Mouse (Mus musculus) heart, embryonic 15.5 days (tissue): ENCODE results near the gene Mfsd1. TPM values are rescaled to one million over a fixed set of nuclear protein-coding genes. Genes with fewer than 3 reads are reported as not detected.
A peak's percentile ranks its signal among the peaks of the same experiment; 100 is the strongest.

Source experiments
- ATAC-seq: fragments of 200-750 bp; cut with Nextera tagmentation; replicated peaks from 2 replicates; pipeline ENCODE4 v1.8.0; 2017; ENCODE audit warnings: low read depth, moderate TSS enrichment; ENCODE audit not compliant: insufficient number of reproducible peaks, insufficient read depth, low FRiP score
- H3K27ac ChIP-seq: fragments of 300-500 bp; sonication (generic); 2 replicates; pipeline ENCODE4 v1.5.1; 2015; ENCODE audit warnings: mild to moderate bottlenecking, inconsistent platforms
- H3K27me3 ChIP-seq: fragments of 300-500 bp; sonication (generic); 2 replicates; pipeline ENCODE4 v1.6.1; 2015; ENCODE audit warnings: inconsistent platforms
- H3K36me3 ChIP-seq: fragments of 300-500 bp; sonication (generic); 2 replicates; pipeline ENCODE4 v1.6.1; 2015; ENCODE audit warnings: mild to moderate bottlenecking, inconsistent platforms
- H3K4me1 ChIP-seq: fragments of 300-500 bp; sonication (generic); replicated peaks from 2 replicates; pipeline ENCODE4 v1.6.1; 2015; ENCODE audit warnings: inconsistent platforms
- H3K4me2 ChIP-seq: fragments of 300-500 bp; sonication (generic); 2 replicates; pipeline ENCODE4 v1.6.1; 2015; ENCODE audit warnings: inconsistent platforms, mild to moderate bottlenecking, moderate library complexity
- H3K4me3 ChIP-seq: fragments of 300-500 bp; sonication (generic); 2 replicates; pipeline ENCODE4 v1.5.1; 2015; ENCODE audit warnings: mild to moderate bottlenecking, inconsistent platforms
- H3K9ac ChIP-seq: fragments of 300-500 bp; sonication (generic); 2 replicates; pipeline ENCODE4 v1.6.1; 2015; ENCODE audit warnings: mild to moderate bottlenecking, inconsistent platforms
- H3K9me3 ChIP-seq: fragments of 300-500 bp; sonication (generic); replicated peaks from 2 replicates; pipeline ENCODE4 v1.6.1; 2016; ENCODE audit warnings: inconsistent platforms
- WGBS: fragments of 180-500 bp; shearing (Covaris S2); methylation state at CpG from one replicate; pipeline ENCODE4 v1.1.7; 2015; ENCODE audit warnings: mixed read lengths; 5-methylcytosine and 5-hydroxymethylcytosine counted together
- polyA plus RNA-seq: library from polyadenylated mRNA; unstranded; fragments of >200 nt; fragmentation: Nextera tagmentation; extraction: Ambion mirVana; gene quantifications from 2 replicates; pipeline ENCODE4 v1.2.1, GENCODE M21; 2015

Mfsd1 gene
- polyA plus RNA-seq, 1 experiment from 2014 or later = 33.1 TPM

- 17% methylated on average over 17 of the region's 17 CpGs for WGBS
- H3K27me3 ChIP-seq = peaks cover 9% of the 10 kb centered on the region; the same call in 1 of the 2 replicates
- peak; percentile 79 for ATAC-seq
- no peak overlapping the region for H3K4me3 ChIP-seq
- peak overlapping the region; percentile 11; the same call in 1 of the 2 replicates for H3K4me2 ChIP-seq
- no peak overlapping the region for H3K9ac ChIP-seq
- H3K36me3 ChIP-seq = no peaks in the 10 kb centered on the region
- peak overlapping the region; percentile 19; the same call in 1 of the 2 replicates for H3K27ac ChIP-seq
- H3K4me1 ChIP-seq = no peaks in the 10 kb centered on the region
- no peaks in the 10 kb centered on the region for H3K9me3 ChIP-seq
Measured at GRCm38 (mm10) chr3:67568015-67568618, 14.4 kb upstream of the Mfsd1 start.

GRCm38 (mm10) chr3:67572918-67573317 is 9.6 kb upstream of the Mfsd1 start:
- no peak overlapping the region for H3K27ac ChIP-seq
- 59% methylated on average over 4 of the region's 4 CpGs for WGBS
- no peak overlapping the region for H3K9ac ChIP-seq
- no peaks in the 10 kb centered on the region for H3K9me3 ChIP-seq
- ATAC-seq = no peak
- no peaks in the 10 kb centered on the region for H3K4me1 ChIP-seq
- no peak overlapping the region for H3K4me2 ChIP-seq
- H3K4me3 ChIP-seq = no peak overlapping the region
- no peaks in the 10 kb centered on the region for H3K36me3 ChIP-seq
- peaks cover 27% of the 10 kb centered on the region for H3K27me3 ChIP-seq

- WGBS = 5% methylated on average over 1 of the region's 1 CpGs
- no peak for ATAC-seq
- H3K27me3 ChIP-seq = peaks cover 27% of the 10 kb centered on the region
Measured at GRCm38 (mm10) chr3:67573523-67573922, 9.0 kb upstream of the Mfsd1 start.

GRCm38 (mm10) chr3:67576248-67576647 is 6.3 kb upstream of the Mfsd1 start:
- no peak overlapping the region for H3K4me2 ChIP-seq
- H3K4me1 ChIP-seq = no peaks in the 10 kb centered on the region
- 82% methylated on average over 2 of the region's 2 CpGs for WGBS
- H3K36me3 ChIP-seq = no peaks in the 10 kb centered on the region
- H3K9me3 ChIP-seq = no peaks in the 10 kb centered on the region
- peaks cover 19% of the 10 kb centered on the region for H3K27me3 ChIP-seq
- no peak for ATAC-seq
- H3K27ac ChIP-seq = no peak overlapping the region
- H3K9ac ChIP-seq = no peak overlapping the region
- H3K4me3 ChIP-seq = no peak overlapping the region

More at GRCm38 (mm10) chr3:67573523-67573922, 9.0 kb upstream of the Mfsd1 start:
- H3K4me1 ChIP-seq = no peaks in the 10 kb centered on the region
- no peak overlapping the region for H3K4me2 ChIP-seq
- no peak overlapping the region for H3K9ac ChIP-seq
- H3K4me3 ChIP-seq = no peak overlapping the region
- no peaks in the 10 kb centered on the region for H3K36me3 ChIP-seq
- no peak overlapping the region for H3K27ac ChIP-seq
- no peaks in the 10 kb centered on the region for H3K9me3 ChIP-seq

GRCm38 (mm10) chr3:67576724-67577123 is 5.8 kb upstream of the Mfsd1 start:
- peaks cover 18% of the 10 kb centered on the region for H3K27me3 ChIP-seq
- 74% methylated on average over 6 of the region's 6 CpGs for WGBS
- H3K36me3 ChIP-seq = no peaks in the 10 kb centered on the region
- no peaks in the 10 kb centered on the region for H3K9me3 ChIP-seq
- no peak overlapping the region for H3K4me2 ChIP-seq
- H3K9ac ChIP-seq = no peak overlapping the region
- ATAC-seq = no peak
- no peaks in the 10 kb centered on the region for H3K4me1 ChIP-seq
- no peak overlapping the region for H3K27ac ChIP-seq
- no peak overlapping the region for H3K4me3 ChIP-seq

- H3K9me3 ChIP-seq = no peaks in the 10 kb centered on the region
- ATAC-seq = no peak
- 14% methylated on average over 16 of the region's 16 CpGs for WGBS
Measured at GRCm38 (mm10) chr3:67583125-67583845, 744 bp downstream of the Mfsd1 start.

GRCm38 (mm10) chr3:67583846-67584186 is 1.3 kb downstream of the Mfsd1 start:
- peaks cover 12% of the 10 kb centered on the region; the same call in 1 of the 2 replicates for H3K36me3 ChIP-seq
- ATAC-seq = no peak
- H3K27ac ChIP-seq = no peak overlapping the region
- WGBS = 75% methylated on average over 6 of the region's 6 CpGs
- no peak overlapping the region for H3K9ac ChIP-seq
- no peaks in the 10 kb centered on the region; the same call in 1 of the 2 replicates for H3K27me3 ChIP-seq
- H3K9me3 ChIP-seq = no peaks in the 10 kb centered on the region
- H3K4me1 ChIP-seq = peaks cover 4% of the 10 kb centered on the region; the same call in 1 of the 2 replicates
- peak overlapping the region; percentile 87 for H3K4me2 ChIP-seq
- peak overlapping the region; percentile 81 for H3K4me3 ChIP-seq

More at GRCm38 (mm10) chr3:67583125-67583845, 744 bp downstream of the Mfsd1 start:
- H3K36me3 ChIP-seq = peaks cover 12% of the 10 kb centered on the region; the same call in 1 of the 2 replicates
- H3K4me3 ChIP-seq = peak overlapping the region; percentile 81
- peak overlapping the region; percentile 87 for H3K4me2 ChIP-seq
- H3K9ac ChIP-seq = peak overlapping the region; percentile 71
- no peaks in the 10 kb centered on the region; the same call in 1 of the 2 replicates for H3K27me3 ChIP-seq
- H3K4me1 ChIP-seq = peaks cover 4% of the 10 kb centered on the region; the same call in 1 of the 2 replicates
- peak overlapping the region; percentile 70 for H3K27ac ChIP-seq

GRCm38 (mm10) chr3:67586511-67586910 is 4.0 kb downstream of the Mfsd1 start:
- Histone ChIP-seq H3K36me3 (peaks cover 30% of the 10 kb centered on the region), H3K4me2 (no peak overlapping the region), H3K9ac (no peak overlapping the region), H3K27ac (no peak overlapping the region), H3K4me3 (no peak overlapping the region), H3K27me3 (no peaks in the 10 kb centered on the region; the same call in 1 of the 2 replicates), H3K4me1 (peaks cover 4% of the 10 kb centered on the region; the same call in 1 of the 2 replicates), H3K9me3 (no peaks in the 10 kb centered on the region)
- ATAC-seq = no peak
- WGBS = 86% methylated on average over 2 of the region's 2 CpGs

GRCm38 (mm10) chr3:67587430-67587829 is 4.9 kb downstream of the Mfsd1 start:
- H3K27ac ChIP-seq = no peak overlapping the region
- H3K27me3 ChIP-seq = no peaks in the 10 kb centered on the region
- no peak overlapping the region for H3K4me2 ChIP-seq
- 77% methylated on average over 9 of the region's 9 CpGs for WGBS
- no peak overlapping the region for H3K4me3 ChIP-seq
- no peaks in the 10 kb centered on the region for H3K9me3 ChIP-seq
- ATAC-seq = no peak
- no peak overlapping the region for H3K9ac ChIP-seq
- H3K36me3 ChIP-seq = peaks cover 34% of the 10 kb centered on the region
- peaks cover 4% of the 10 kb centered on the region; the same call in 1 of the 2 replicates for H3K4me1 ChIP-seq

- H3K9ac ChIP-seq = no peak overlapping the region
- no peaks in the 10 kb centered on the region for H3K9me3 ChIP-seq
- WGBS = 78% methylated on average over 13 of the region's 13 CpGs
- H3K4me1 ChIP-seq = no peaks in the 10 kb centered on the region
- H3K4me2 ChIP-seq = no peak overlapping the region
- H3K27ac ChIP-seq = no peak overlapping the region
- no peak overlapping the region for H3K4me3 ChIP-seq
- ATAC-seq = no peak
- H3K27me3 ChIP-seq = no peaks in the 10 kb centered on the region
- peaks cover 34% of the 10 kb centered on the region for H3K36me3 ChIP-seq
Measured at GRCm38 (mm10) chr3:67601616-67602138, 19.1 kb downstream of the Mfsd1 start.

- Histone ChIP-seq H3K27me3 (no peaks in the 10 kb centered on the region), H3K27ac (no peak overlapping the region), H3K9me3 (no peaks in the 10 kb centered on the region), H3K4me3 (no peak overlapping the region), H3K4me2 (no peak overlapping the region), H3K36me3 (no peaks in the 10 kb centered on the region), H3K4me1 (no peaks in the 10 kb centered on the region), H3K9ac (no peak overlapping the region)
- ATAC-seq = no peak
Measured at GRCm38 (mm10) chr3:67618222-67618621, 35.7 kb downstream of the Mfsd1 start.
